Mouse (Mus musculus): ENCODE data around the gene Arrdc1. TPM values are rescaled to one million over a fixed set of nuclear protein-coding genes. Genes with fewer than 3 reads are reported as not detected.

The Arrdc1 gene
- polyA plus RNA-seq, 1 experiment from 2014 or later, result 79.2 TPM

DNA sequence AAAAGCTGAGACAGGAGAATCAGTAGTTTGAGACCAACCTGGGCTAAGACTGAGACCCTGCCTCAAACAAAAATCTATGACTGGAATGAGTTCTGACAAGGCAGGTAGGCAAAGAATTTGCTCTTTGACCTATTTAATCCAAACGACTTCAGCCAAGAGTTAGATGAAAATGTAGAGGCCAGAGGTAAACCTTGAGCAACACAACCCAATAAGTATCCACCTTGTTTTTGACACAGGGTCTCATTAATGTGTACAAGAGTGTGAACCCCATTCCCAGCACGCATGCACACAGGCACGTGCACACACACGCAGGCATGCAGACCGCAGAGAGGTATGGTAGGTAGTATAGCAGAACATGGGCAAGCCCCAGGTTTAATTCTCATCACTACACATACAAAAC lies 42.7 kb downstream of the Arrdc1 start:
- WGBS, result 79% methylated on average over 5 of the region's 5 CpGs
- Histone ChIP-seq H3K27me3 (replicated peaks) (no peaks in the 10 kb centered on the region), H3K4me3 (replicated peaks) (no peak overlapping the region), H3K36me3 (no peaks in the 10 kb centered on the region; the same call in 1 of the 2 replicates), H3K9me3 (no peaks in the 10 kb centered on the region), H3K4me1 (replicated peaks) (peaks cover 6% of the 10 kb centered on the region; the same call in 1 of the 2 replicates), H3K4me2 (replicated peaks) (no peak overlapping the region), H3K9ac (no peak overlapping the region), H3K27ac (no peak overlapping the region)
- no peak for ATAC-seq

DNA sequence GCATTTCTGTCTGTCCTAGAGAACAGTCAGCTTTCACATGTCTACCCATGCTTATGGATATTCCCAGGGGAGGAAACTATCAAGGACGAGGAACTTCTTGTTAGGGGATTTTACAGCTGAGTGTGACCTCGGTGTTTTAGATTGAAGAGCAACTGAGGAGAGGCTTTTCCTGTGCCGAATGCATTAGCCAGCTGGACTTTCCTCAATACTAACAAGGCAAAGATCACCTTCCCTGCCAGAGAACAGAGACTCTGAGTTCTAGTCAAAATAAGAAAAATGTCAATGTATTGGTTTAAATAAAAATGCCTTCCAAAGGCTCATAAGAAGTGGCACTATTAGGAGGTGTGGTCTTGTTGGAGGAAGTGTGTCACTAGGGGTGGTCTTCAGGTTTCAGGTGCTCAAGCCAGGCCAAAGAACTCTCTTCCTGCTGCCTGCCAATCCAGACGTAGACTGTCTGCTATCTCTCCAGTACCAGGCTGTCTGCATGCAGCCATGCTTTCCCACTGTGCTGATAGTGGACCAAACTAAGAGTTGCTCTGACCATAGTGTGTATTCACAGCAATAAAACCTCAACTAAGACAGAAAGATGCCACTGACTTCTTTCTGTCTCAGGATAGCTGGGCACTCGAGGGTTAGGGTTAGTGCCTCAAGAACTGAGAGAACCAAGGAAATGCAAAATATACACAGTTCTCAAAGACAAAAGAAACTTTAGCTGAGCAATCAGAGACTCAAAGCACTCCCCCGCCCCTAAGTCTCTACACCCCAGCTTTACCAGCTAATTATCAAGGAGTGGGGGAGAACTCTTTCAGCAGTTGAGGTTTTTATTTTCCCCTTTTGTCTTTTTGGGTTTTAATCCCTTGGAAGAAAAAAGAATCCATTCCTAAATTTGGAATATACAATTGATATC lies 44.3 kb downstream of the Arrdc1 start:
- H3K9me3 ChIP-seq, result no peaks in the 10 kb centered on the region
- no peak overlapping the region for H3K4me3 ChIP-seq (replicated peaks)
- no peak overlapping the region for H3K4me2 ChIP-seq (replicated peaks)
- no peak overlapping the region for H3K27ac ChIP-seq
- H3K27me3 ChIP-seq (replicated peaks), result no peaks in the 10 kb centered on the region
- no peak overlapping the region for H3K9ac ChIP-seq
- WGBS, result 74% methylated on average over 6 of the region's 6 CpGs
- H3K4me1 ChIP-seq (replicated peaks), result peaks cover 6% of the 10 kb centered on the region; the same call in 1 of the 2 replicates
- no peaks in the 10 kb centered on the region; the same call in 1 of the 2 replicates for H3K36me3 ChIP-seq
- ATAC-seq, result no peak

DNA sequence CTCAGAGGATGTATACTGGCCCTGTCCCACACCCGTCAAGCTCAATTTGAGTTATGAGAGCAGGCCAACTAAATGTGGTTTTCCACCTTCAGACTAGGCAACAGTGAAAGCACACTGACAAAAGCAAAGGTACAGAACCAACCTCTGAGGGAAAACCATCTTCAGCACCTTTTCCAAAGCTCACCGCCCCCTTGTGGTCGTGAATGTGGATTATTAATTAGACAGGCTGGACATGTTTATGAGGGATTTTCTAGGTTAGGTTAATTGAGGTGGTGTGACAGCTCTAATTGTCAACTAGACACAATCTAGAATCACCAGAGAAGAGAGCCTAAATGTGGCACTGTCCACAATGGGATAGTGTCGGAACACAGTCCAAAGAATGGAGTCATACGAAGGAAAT lies 46.2 kb downstream of the Arrdc1 start:
- Histone ChIP-seq H3K27me3 (replicated peaks) (no peaks in the 10 kb centered on the region), H3K27ac (no peak overlapping the region), H3K9ac (no peak overlapping the region), H3K9me3 (no peaks in the 10 kb centered on the region), H3K4me2 (replicated peaks) (no peak overlapping the region), H3K4me1 (replicated peaks) (peaks cover 6% of the 10 kb centered on the region; the same call in 1 of the 2 replicates), H3K36me3 (peaks cover 7% of the 10 kb centered on the region; the same call in 1 of the 2 replicates), H3K4me3 (replicated peaks) (no peak overlapping the region)
- ATAC-seq, result no peak
- 78% methylated on average over 5 of the region's 5 CpGs for WGBS

DNA sequence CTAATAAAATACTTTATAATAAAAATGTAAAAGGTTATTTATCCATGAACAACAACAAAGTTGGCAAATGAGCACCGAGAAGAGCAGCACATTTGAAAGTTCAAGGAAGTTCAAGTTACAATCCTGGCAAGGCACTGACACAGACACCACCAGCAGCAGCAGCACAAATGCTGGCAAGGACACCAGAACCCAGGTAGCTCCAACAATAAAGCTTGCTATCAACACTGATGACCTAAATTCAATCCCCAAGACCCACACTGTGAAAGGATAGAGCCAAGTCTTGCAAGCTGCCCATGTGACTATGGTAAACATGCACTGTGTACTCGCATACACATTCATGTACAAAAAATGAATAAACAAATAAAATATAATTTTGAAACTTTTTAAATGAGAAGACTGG lies 54.4 kb downstream of the Arrdc1 start:
- 96% methylated on average over 2 of the region's 2 CpGs for WGBS
- Histone ChIP-seq H3K27me3 (replicated peaks) (no peaks in the 10 kb centered on the region), H3K9me3 (no peaks in the 10 kb centered on the region), H3K9ac (no peak overlapping the region), H3K4me3 (replicated peaks) (no peak overlapping the region), H3K4me2 (replicated peaks) (no peak overlapping the region), H3K36me3 (peaks cover 10% of the 10 kb centered on the region), H3K4me1 (replicated peaks) (no peaks in the 10 kb centered on the region), H3K27ac (no peak overlapping the region)
- ATAC-seq, result no peak

Other genes starting within 250 kb of the Arrdc1 start
- gene Cacna1b, start 172.1 kb downstream of the Arrdc1 start, polyA plus RNA-seq (2015; fragmentation: Nextera tagmentation; extraction: Ambion mirVana), result 0.70 and 1.2 TPM in 2 replicates
- gene Ehmt1, start 15.6 kb downstream of the Arrdc1 start, polyA plus RNA-seq (2015; fragmentation: Nextera tagmentation; extraction: Ambion mirVana), result 71.7 and 72.4 TPM in 2 replicates
- 13.8 and 16.5 TPM in 2 replicates for gene Zmynd19, start 14.5 kb upstream of the Arrdc1 start, polyA plus RNA-seq (2015; fragmentation: Nextera tagmentation; extraction: Ambion mirVana)
- 21.8 and 24.0 TPM in 2 replicates for gene Dph7, start 27.1 kb upstream of the Arrdc1 start, polyA plus RNA-seq (2015; fragmentation: Nextera tagmentation; extraction: Ambion mirVana)
- gene Mrpl41, start 39.8 kb upstream of the Arrdc1 start, polyA plus RNA-seq (2015; fragmentation: Nextera tagmentation; extraction: Ambion mirVana), result 136 and 141 TPM in 2 replicates
- gene Pnpla7, start 40.8 kb upstream of the Arrdc1 start, polyA plus RNA-seq (2015; fragmentation: Nextera tagmentation; extraction: Ambion mirVana), result 7.7 and 8.5 TPM in 2 replicates
- 48.8 and 50.6 TPM in 2 replicates for gene Nsmf, start 119.1 kb upstream of the Arrdc1 start, polyA plus RNA-seq (2015; fragmentation: Nextera tagmentation; extraction: Ambion mirVana)
- 8.9 and 11.7 TPM in 2 replicates for gene Entpd8, start 145.1 kb upstream of the Arrdc1 start, polyA plus RNA-seq (2015; fragmentation: Nextera tagmentation; extraction: Ambion mirVana)
- 5.6 and 10.0 TPM in 2 replicates for gene Noxa1, start 159.9 kb upstream of the Arrdc1 start, polyA plus RNA-seq (2015; fragmentation: Nextera tagmentation; extraction: Ambion mirVana)
- gene Nrarp, start 245.5 kb upstream of the Arrdc1 start, polyA plus RNA-seq (2015; fragmentation: Nextera tagmentation; extraction: Ambion mirVana), result 14.3 and 19.3 TPM in 2 replicates

Measured in intestine, embryonic 15.5 days (tissue).